In the genomic region with DNA sequence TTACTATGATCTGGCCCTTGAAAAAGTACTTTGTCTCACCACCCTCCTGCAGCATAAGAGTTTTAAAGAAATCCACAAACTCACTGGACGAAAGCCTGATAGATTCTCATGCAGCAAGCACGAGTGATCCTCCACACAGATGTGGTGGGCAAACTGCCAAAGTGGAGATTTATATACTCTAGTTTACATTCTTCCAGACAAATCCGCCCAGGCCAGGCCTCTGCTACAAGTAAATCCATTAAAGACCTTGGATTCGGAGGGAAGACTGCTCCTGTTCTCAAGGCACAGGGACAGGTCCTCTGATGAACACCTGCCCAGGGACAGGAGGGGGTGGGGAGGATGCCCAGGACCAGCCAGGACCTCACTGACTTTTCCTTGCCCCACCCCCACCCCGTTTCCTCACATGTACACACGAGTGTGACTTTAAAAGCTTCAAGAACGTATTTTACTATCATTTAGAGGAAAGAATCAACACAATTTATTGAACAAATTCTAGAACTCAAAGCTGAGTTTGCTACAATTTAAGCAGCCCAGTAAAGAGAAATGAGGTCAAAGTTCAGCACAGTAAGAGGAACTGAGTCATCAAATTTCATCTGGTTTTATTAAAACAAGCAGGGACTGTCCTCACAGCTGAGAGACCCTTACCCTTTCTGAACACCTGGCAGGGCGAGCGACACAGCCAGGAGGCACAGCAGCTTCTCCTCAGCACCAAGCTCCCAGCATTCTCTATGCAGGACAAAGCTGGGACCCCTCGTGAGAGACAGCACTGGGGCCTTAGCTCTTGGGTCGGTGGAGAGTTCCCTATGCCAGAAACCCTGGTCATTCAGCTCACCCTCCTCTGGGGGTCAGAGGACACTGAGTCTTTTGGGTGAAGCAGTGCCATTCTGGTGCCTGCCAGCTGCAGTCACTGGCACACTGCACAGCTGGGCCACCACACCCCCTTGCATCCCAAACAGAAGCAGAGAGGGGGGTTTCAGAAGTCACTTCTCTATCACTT, we compare ENCODE assay signal across 8 mouse cellular contexts. TPM values are rescaled to one million over a fixed set of nuclear protein-coding genes. Genes with fewer than 3 reads are reported as not detected.
DNase-seq lines count a peak whose midpoint lies in the region; ATAC-seq lines count a peak whose summit lies in the region.

No protein-coding gene starts in this region.

- H3K9ac ChIP-seq in embryonic facial prominence, embryonic 11.5 days (replicated peaks; ENCODE audit: low read length), result peak overlapping the region; percentile 63
- H3K9ac ChIP-seq in intestine, embryonic 15.5 days, result peak overlapping the region; percentile 26
- peak overlapping the region; percentile 71 for H3K9ac ChIP-seq in midbrain, embryonic 12.5 days (replicated peaks)

- H3K4me2 ChIP-seq in embryonic facial prominence, embryonic 11.5 days (ENCODE audit: low read depth, low read length), result peak overlapping the region; percentile 22
- H3K4me2 ChIP-seq in intestine, embryonic 15.5 days (replicated peaks), result peak overlapping the region; percentile 81
- peak overlapping the region; percentile 72 for H3K4me2 ChIP-seq in midbrain, embryonic 12.5 days (replicated peaks)

- no peak overlapping the region for H3K4me3 ChIP-seq in embryonic facial prominence, embryonic 11.5 days (ENCODE audit: low read depth, low read length)
- H3K4me3 ChIP-seq in intestine, embryonic 15.5 days (replicated peaks), result peak overlapping the region; percentile 42
- H3K4me3 ChIP-seq in midbrain, embryonic 12.5 days, result peak overlapping the region; percentile 51

- H3K4me1 ChIP-seq in embryonic facial prominence, embryonic 11.5 days (ENCODE audit: control insufficient read depth, insufficient read depth, low read length), result peaks cover 30% of the 10 kb centered on the region
- H3K4me1 ChIP-seq in intestine, embryonic 15.5 days (replicated peaks), result peaks cover 68% of the 10 kb centered on the region
- peaks cover 77% of the 10 kb centered on the region for H3K4me1 ChIP-seq in midbrain, embryonic 12.5 days

- peak; percentile 58 for DNase-seq in kidney, adult 9 months
- DNase-seq in kidney, adult 18-20 months, result no peak
- peak; percentile 33 for DNase-seq in embryonic facial prominence, embryonic 11.5 days (ENCODE audit: low spot score)
- no peak for DNase-seq in right cerebral cortex, postnatal 14 days
- no peak for DNase-seq in adrenal gland, postnatal 36 days

- H3K9me3 ChIP-seq in embryonic facial prominence, embryonic 11.5 days (replicated peaks; ENCODE audit: control insufficient read depth, low read length), result no peaks in the 10 kb centered on the region
- H3K9me3 ChIP-seq in intestine, embryonic 15.5 days, result no peaks in the 10 kb centered on the region
- no peaks in the 10 kb centered on the region for H3K9me3 ChIP-seq in midbrain, embryonic 12.5 days

- WGBS in embryonic facial prominence, embryonic 11.5 days, result 26% methylated on average over 11 of the region's 11 CpGs
- 13% methylated on average over 11 of the region's 11 CpGs for WGBS in intestine, embryonic 15.5 days
- WGBS in midbrain, embryonic 12.5 days, result 37% methylated on average over 11 of the region's 11 CpGs

- no peak overlapping the region for H3K27ac ChIP-seq in embryonic facial prominence, embryonic 11.5 days (replicated peaks; ENCODE audit: low read depth, low read length)
- H3K27ac ChIP-seq in intestine, embryonic 15.5 days, result peak overlapping the region; percentile 85
- peak overlapping the region; percentile 97 for H3K27ac ChIP-seq in midbrain, embryonic 12.5 days (replicated peaks)

- no peaks in the 10 kb centered on the region for H3K27me3 ChIP-seq in embryonic facial prominence, embryonic 11.5 days (ENCODE audit: control insufficient read depth, insufficient read depth, low read length)
- H3K27me3 ChIP-seq in intestine, embryonic 15.5 days (replicated peaks), result no peaks in the 10 kb centered on the region
- no peaks in the 10 kb centered on the region for H3K27me3 ChIP-seq in midbrain, embryonic 12.5 days

- no peaks in the 10 kb centered on the region for H3K36me3 ChIP-seq in embryonic facial prominence, embryonic 11.5 days (replicated peaks; ENCODE audit: control insufficient read depth, insufficient read depth, low read depth, low read length)
- no peaks in the 10 kb centered on the region for H3K36me3 ChIP-seq in intestine, embryonic 15.5 days
- H3K36me3 ChIP-seq in midbrain, embryonic 12.5 days, result no peaks in the 10 kb centered on the region

- ATAC-seq in embryonic facial prominence, embryonic 11.5 days (replicated peaks; ENCODE audit: insufficient number of reproducible peaks, low FRiP score, low TSS enrichment, low read depth), result no peak
- ATAC-seq in intestine, embryonic 15.5 days, result peak; percentile 25; the same call in 1 of the 2 replicates
- no peak for ATAC-seq in midbrain, embryonic 12.5 days (ENCODE audit: low FRiP score, low read depth)
- no peak for ATAC-seq in activated CD4-positive, CD25-positive, alpha-beta regulatory T cell, adult 4 months

RNA-seq across cellular contexts. Expression of a gene that starts 47.3 kb away (rescaled TPM):
- 10.3 and 11.4 TPM in 2 replicates for polyA plus RNA-seq in embryonic facial prominence, embryonic 11.5 days (2014; fragmentation: Nextera tagmentation; extraction: Ambion mirVana)
- 11.6 and 12.1 TPM in 2 replicates for polyA plus RNA-seq in intestine, embryonic 15.5 days (2015; fragmentation: Nextera tagmentation; extraction: Ambion mirVana)
- polyA plus RNA-seq in midbrain, embryonic 12.5 days (2016; fragmentation: Nextera tagmentation; extraction: Ambion mirVana), result 28.3 and 28.5 TPM in 2 replicates
- 10 to 100 TPM; 28.6 to 35.8 TPM for total RNA-seq in adrenal gland, postnatal 36 days (2021)
- polyA plus RNA-seq in activated CD4-positive, CD25-positive, alpha-beta regulatory T cell, adult 4 months (2017; shearing (Covaris generic)), result 10 to 100 TPM; 50.1 to 73.2 TPM

Comparison
In these comparisons a context has a peak if more than half of its experiments do, and no peak if none do; other contexts are left out.
1. DNase-seq: peak in kidney, adult 9 months (single experiment) and embryonic facial prominence, embryonic 11.5 days (single experiment); none in kidney, adult 18-20 months (single experiment), right cerebral cortex, postnatal 14 days (single experiment) and adrenal gland, postnatal 36 days (0 of 2).
2. H3K4me2 ChIP-seq: peak in every context shown above with its lines; median percentile 81 in intestine, embryonic 15.5 days; 72 in midbrain, embryonic 12.5 days; 22 in embryonic facial prominence, embryonic 11.5 days.
3. Peak in every context shown above with its lines, with median percentiles within 50 percentile points of each other: H3K9ac ChIP-seq.